Mouse (Mus musculus): ENCODE results near the gene Filip1.

DNA sequence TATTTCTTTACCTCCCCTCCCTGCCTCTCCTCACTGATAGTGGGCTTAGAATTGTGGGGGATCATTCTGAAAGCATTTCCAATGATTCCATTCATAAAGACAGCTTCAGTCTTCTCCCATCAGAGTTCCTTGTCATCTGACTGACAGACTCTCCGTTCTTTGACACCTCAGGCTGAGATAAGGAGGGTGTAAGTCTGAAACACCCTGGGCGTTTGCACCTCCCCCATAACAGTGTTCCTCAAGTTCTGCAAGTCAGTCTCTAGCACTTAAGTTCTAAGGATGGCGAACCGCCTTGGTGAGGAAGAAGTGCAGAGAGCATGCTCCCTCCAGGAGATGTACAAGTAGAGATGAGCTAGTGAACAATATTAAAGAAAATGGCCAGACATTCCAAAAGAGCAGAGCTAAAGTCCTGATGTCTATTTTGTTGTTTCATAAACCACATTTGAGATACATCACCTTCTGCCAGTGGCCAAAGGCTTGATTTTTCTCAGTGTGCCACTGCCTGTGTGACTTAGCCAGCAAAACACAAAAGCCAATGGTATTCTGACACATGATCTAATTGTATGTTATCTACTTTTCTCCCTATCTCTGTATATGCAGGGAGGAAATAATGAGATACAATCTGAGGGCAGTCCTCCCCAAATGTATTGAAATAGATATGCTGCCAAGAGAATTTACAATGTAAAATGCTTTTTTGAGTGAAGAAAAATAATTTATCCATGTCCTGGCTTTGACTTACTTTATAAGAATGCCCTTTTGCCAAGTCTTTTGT is 118.6 kb downstream of the Filip1 start:
- TF ChIP-seq MAX (IDR thresholded peaks at IDR 0.05; ENCODE audit: low read length): no peak
- no peak for TF ChIP-seq MAFK (IDR thresholded peaks at IDR 0.05; ENCODE audit: insufficient replicate concordance, low read length)
- TF ChIP-seq ZMIZ1 (IDR thresholded peaks at IDR 0.05; ENCODE audit: low read depth, low read length): no peak
- no peak for TF ChIP-seq ZKSCAN1 (IDR thresholded peaks at IDR 0.05; ENCODE audit: borderline replicate concordance, low read depth, low read length)
- TF ChIP-seq BHLHE40 (IDR thresholded peaks at IDR 0.05; ENCODE audit: low read depth, low read length): no peak
- no peak for TF ChIP-seq CTCF (conservative IDR thresholded peaks at IDR 0.05 in 1 of 2, IDR thresholded peaks at IDR 0.05 in 1 of 2; ENCODE audit: low read depth in 2 of 2, low read length in 2 of 2)

All from CH12.LX (cell line).